9 mouse cellular contexts compared by ENCODE assay signal in genomic region chr6:88369851-88370635, GRCm38 (mm10).
DNase-seq lines count a peak whose midpoint lies in the region; ATAC-seq lines count a peak whose summit lies in the region.
"Had no signal": no experiment of that assay in that cellular context is flagged by ENCODE, and none has a peak within 500 bp of the region (broad histone marks: within the 10 kb centered on the region; RNA-seq: fewer than 3 reads in every experiment).

No protein-coding gene starts in this region.

- no peak overlapping the region for H3K9ac ChIP-seq in midbrain, embryonic 15.5 days
- H3K9ac ChIP-seq in midbrain, embryonic 16.5 days (ENCODE audit: low read depth, low read length): no peak overlapping the region

- H3K4me3 ChIP-seq in midbrain, embryonic 15.5 days: no peak overlapping the region
- H3K4me3 ChIP-seq in midbrain, embryonic 16.5 days (ENCODE audit: low read depth, low read length): no peak overlapping the region
- H3K4me3 ChIP-seq: myocyte had no signal

- no peaks in the 10 kb centered on the region for H3K9me3 ChIP-seq in midbrain, embryonic 15.5 days
- no peaks in the 10 kb centered on the region for H3K9me3 ChIP-seq in midbrain, embryonic 16.5 days (replicated peaks; ENCODE audit: control insufficient read depth, low read length, poor library complexity, severe bottlenecking)

- peaks cover 6% of the 10 kb centered on the region for H3K4me1 ChIP-seq in midbrain, embryonic 15.5 days
- peaks cover 5% of the 10 kb centered on the region for H3K4me1 ChIP-seq in midbrain, embryonic 16.5 days (ENCODE audit: control insufficient read depth, insufficient read depth, low read length)

- ATAC-seq in midbrain, embryonic 15.5 days (replicated peaks): no peak
- ATAC-seq in midbrain, embryonic 16.5 days: no peak
- no peak for ATAC-seq in CD4-positive, CD25-positive, alpha-beta regulatory T cell, adult 4 months

- H3K27me3 ChIP-seq in midbrain, embryonic 15.5 days (replicated peaks): no peaks in the 10 kb centered on the region
- H3K27me3 ChIP-seq in midbrain, embryonic 16.5 days (ENCODE audit: control insufficient read depth, insufficient read depth, low read depth, low read length): no peaks in the 10 kb centered on the region

- 53% methylated on average over 8 of the region's 8 CpGs for WGBS in midbrain, embryonic 15.5 days
- 61% methylated on average over 8 of the region's 8 CpGs for WGBS in midbrain, embryonic 16.5 days

- H3K4me2 ChIP-seq in midbrain, embryonic 15.5 days: no peak overlapping the region
- H3K4me2 ChIP-seq in midbrain, embryonic 16.5 days (ENCODE audit: low read length): no peak overlapping the region

- H3K27ac ChIP-seq in midbrain, embryonic 15.5 days: peak overlapping the region; percentile 46; the same call in 1 of the 2 replicates
- no peak overlapping the region; the same call in 1 of the 2 replicates for H3K27ac ChIP-seq in midbrain, embryonic 16.5 days (ENCODE audit: low read length)

- peak; percentile 25 for DNase-seq in fibroblast of lung, adult 2 months (ENCODE audit: low read depth)
- peak; percentile 36 for DNase-seq in kidney, adult 11 months
- DNase-seq in lung, postnatal 36 days: peak; percentile 47
- DNase-seq in thymus, postnatal 25 days: no peak
- DNase-seq in cerebellum, adult 8-10 months: no peak

- no peaks in the 10 kb centered on the region for H3K36me3 ChIP-seq in midbrain, embryonic 15.5 days (replicated peaks)
- H3K36me3 ChIP-seq in midbrain, embryonic 16.5 days (ENCODE audit: control insufficient read depth, insufficient read depth, low read length): no peaks in the 10 kb centered on the region

Comparison
In these comparisons a context has a peak if more than half of its experiments do, and no peak if none do; other contexts are left out.
1. DNase-seq: peak in fibroblast of lung, adult 2 months (single experiment), kidney, adult 11 months (single experiment) and lung, postnatal 36 days (single experiment); none in thymus, postnatal 25 days (single experiment) and cerebellum, adult 8-10 months (single experiment).